Mouse (Mus musculus): ENCODE measurements around the gene Gng2.
"Not testable (repeated sequence)": the region's sequence is repeated elsewhere in the genome, so short reads cannot be mapped to it uniquely, and the experiment has no call there.

DNA sequence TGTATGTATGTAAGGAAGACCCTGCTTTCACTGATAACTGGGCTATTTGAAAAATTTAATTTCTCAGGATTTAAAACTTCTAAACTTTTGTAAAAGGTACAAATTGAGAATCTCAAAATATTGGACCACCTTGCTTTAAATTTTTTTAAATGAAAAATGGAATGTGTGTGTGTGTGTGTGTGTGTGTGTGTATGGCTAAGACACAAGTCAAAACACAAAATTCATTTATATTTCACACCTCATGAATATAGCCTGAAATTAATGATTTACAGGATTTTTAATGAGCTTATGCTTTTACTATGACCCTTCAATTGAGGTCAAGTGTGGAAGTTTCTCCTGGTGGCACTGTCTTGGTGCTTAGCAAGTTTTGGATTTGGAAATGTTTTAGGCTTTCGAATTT is 93.0 kb downstream of the Gng2 start:
- TF ChIP-seq CTCF, EP300 (IDR thresholded peaks at IDR 0.05; ENCODE audit: low read depth): not testable (repeated sequence)

All from liver, postnatal 0 days (tissue).